ENCODE assay signal across 11 mouse cellular contexts in the genomic region with DNA sequence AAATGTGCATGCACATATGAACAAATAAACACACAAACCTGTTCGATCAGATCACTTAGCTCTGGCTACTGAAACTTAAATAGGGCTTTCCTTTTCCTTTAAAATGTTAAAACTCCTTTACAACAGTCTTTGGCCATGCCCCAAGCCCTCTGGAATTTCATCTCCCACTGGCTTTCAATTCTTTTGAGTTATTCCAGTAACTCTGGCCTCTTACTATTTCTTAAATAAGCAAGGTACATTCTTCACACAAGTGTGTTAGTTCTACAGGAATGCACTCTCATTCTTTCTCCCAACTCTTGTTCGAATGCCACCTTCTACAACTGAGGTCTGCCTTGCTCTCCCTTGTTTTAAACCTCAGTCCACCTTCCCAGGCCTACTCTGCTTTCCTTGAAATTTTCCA.
"Had no signal": no experiment of that assay in that cellular context is flagged by ENCODE, and none has a peak within 500 bp of the region (broad histone marks: within the 10 kb centered on the region; RNA-seq: fewer than 3 reads in every experiment).

No protein-coding gene starts in this region.

- H3K27ac ChIP-seq: layer of hippocampus, adult 2 months; limb, embryonic 15.5 days; liver, embryonic 12.5 days; midbrain, embryonic 12.5 days; stomach, embryonic 15.5 days had no signal

- DNase-seq: kidney, adult 2 months; kidney, postnatal 25 days; left cerebral cortex, postnatal 4 days; right cerebral cortex, postnatal 14 days; thymus, adult 2 months; thymus, postnatal 36 days had no signal

- H3K4me3 ChIP-seq: layer of hippocampus, adult 2 months; limb, embryonic 15.5 days; liver, embryonic 12.5 days; midbrain, embryonic 12.5 days; stomach, embryonic 15.5 days had no signal

- H3K4me1 ChIP-seq: stomach, embryonic 15.5 days had no signal
